Mouse (Mus musculus): Measurements from ENCODE around the gene Arhgap18. TPM values are rescaled to one million over a fixed set of nuclear protein-coding genes. Genes with fewer than 3 reads are reported as not detected.

Gene Arhgap18
- total RNA-seq, 2 experiments from 2014 or later = 51.4 to 64.6 TPM

GRCm38 (mm10) chr10:26827315-26827714, 74.1 kb downstream of the Arhgap18 start:
- DNase-seq (ENCODE audit: low spot score in 2 of 2) = no peak

- no peak for DNase-seq (ENCODE audit: low spot score in 2 of 2)
Observed at GRCm38 (mm10) chr10:26828412-26829137, 75.4 kb downstream of the Arhgap18 start.

GRCm38 (mm10) chr10:26832068-26832467, 78.8 kb downstream of the Arhgap18 start:
- DNase-seq (ENCODE audit: low spot score in 2 of 2) = no peak

- no peak for DNase-seq (ENCODE audit: low spot score in 2 of 2)
Observed at GRCm38 (mm10) chr10:26832669-26833249, 79.5 kb downstream of the Arhgap18 start.

GRCm38 (mm10) chr10:26833393-26833792, 80.2 kb downstream of the Arhgap18 start:
- DNase-seq (ENCODE audit: low spot score in 2 of 2) = no peak

- DNase-seq (ENCODE audit: low spot score in 2 of 2) = no peak
Observed at GRCm38 (mm10) chr10:26849311-26849710, 96.1 kb downstream of the Arhgap18 start.

- no peak for DNase-seq (ENCODE audit: low spot score in 2 of 2)
Observed at GRCm38 (mm10) chr10:26849854-26850253, 96.6 kb downstream of the Arhgap18 start.

GRCm38 (mm10) chr10:26854556-26855100, 101.4 kb downstream of the Arhgap18 start:
- DNase-seq (ENCODE audit: low spot score in 2 of 2) = no peak

- DNase-seq (ENCODE audit: low spot score in 2 of 2) = no peak
Observed at GRCm38 (mm10) chr10:26855851-26856535, 102.8 kb downstream of the Arhgap18 start.

GRCm38 (mm10) chr10:26857583-26857982, 104.4 kb downstream of the Arhgap18 start:
- DNase-seq (ENCODE audit: low spot score in 2 of 2) = no peak

- no peak for DNase-seq (ENCODE audit: low spot score in 2 of 2)
Observed at GRCm38 (mm10) chr10:26858537-26858936, 105.3 kb downstream of the Arhgap18 start.

- DNase-seq (ENCODE audit: low spot score in 2 of 2) = no peak
Observed at GRCm38 (mm10) chr10:26861231-26861630, 108.0 kb downstream of the Arhgap18 start.

- DNase-seq (ENCODE audit: low spot score in 2 of 2) = no peak
Observed at GRCm38 (mm10) chr10:26862207-26862606, 109.0 kb downstream of the Arhgap18 start.

- DNase-seq (ENCODE audit: low spot score in 2 of 2) = no peak
Observed at GRCm38 (mm10) chr10:26863982-26864381, 110.8 kb downstream of the Arhgap18 start.

GRCm38 (mm10) chr10:26870802-26871201, 117.6 kb downstream of the Arhgap18 start:
- DNase-seq (ENCODE audit: low spot score in 2 of 2) = no peak

- no peak for DNase-seq (ENCODE audit: low spot score in 2 of 2)
Observed at GRCm38 (mm10) chr10:26877309-26877708, 124.1 kb downstream of the Arhgap18 start.

- no peak for DNase-seq (ENCODE audit: low spot score in 2 of 2)
Observed at GRCm38 (mm10) chr10:26878924-26879600, 125.8 kb downstream of the Arhgap18 start.

- DNase-seq (ENCODE audit: low spot score in 2 of 2) = no peak
Observed at GRCm38 (mm10) chr10:26884949-26885348, 131.7 kb downstream of the Arhgap18 start.

GRCm38 (mm10) chr10:26889226-26889625, 136.0 kb downstream of the Arhgap18 start:
- DNase-seq (ENCODE audit: low spot score in 2 of 2) = no peak

GRCm38 (mm10) chr10:26889754-26890153, 136.5 kb downstream of the Arhgap18 start:
- no peak for DNase-seq (ENCODE audit: low spot score in 2 of 2)

GRCm38 (mm10) chr10:26890269-26890955, 137.2 kb downstream of the Arhgap18 start:
- DNase-seq (ENCODE audit: low spot score in 2 of 2) = peak; percentile 9 to 19

All from adrenal gland, postnatal 4 days (tissue).